Comparison of ENCODE assay signal across 7 mouse cellular contexts in genomic region chr13:21258524-21258923, GRCm38 (mm10). TPM values are rescaled to one million over a fixed set of nuclear protein-coding genes. Genes with fewer than 3 reads are reported as not detected.
DNase-seq lines count a peak whose midpoint lies in the region; ATAC-seq and TF ChIP-seq lines count a peak whose summit lies in the region.

No protein-coding gene starts in this region.

- H3K9me3 ChIP-seq in kidney, postnatal 0 days (replicated peaks; ENCODE audit: low read length), result no peaks in the 10 kb centered on the region
- H3K9me3 ChIP-seq in embryonic facial prominence, embryonic 13.5 days, result no peaks in the 10 kb centered on the region
- no peaks in the 10 kb centered on the region for H3K9me3 ChIP-seq in intestine, embryonic 16.5 days (ENCODE audit: control insufficient read depth, low read length)
- H3K9me3 ChIP-seq in neural tube, embryonic 14.5 days (ENCODE audit: control insufficient read depth, low read length), result no peaks in the 10 kb centered on the region

- WGBS in kidney, postnatal 0 days, result 27% methylated on average over 6 of the region's 6 CpGs
- WGBS in embryonic facial prominence, embryonic 13.5 days, result 24% methylated on average over 6 of the region's 6 CpGs
- 23% methylated on average over 6 of the region's 6 CpGs for WGBS in intestine, embryonic 16.5 days
- WGBS in neural tube, embryonic 14.5 days, result 15% methylated on average over 6 of the region's 6 CpGs

- no peak for ATAC-seq in kidney, postnatal 0 days (replicated peaks; ENCODE audit: low FRiP score, low read depth)
- ATAC-seq in embryonic facial prominence, embryonic 13.5 days (ENCODE audit: insufficient number of reproducible peaks, insufficient read depth, low FRiP score, low TSS enrichment, low read depth), result no peak
- ATAC-seq in intestine, embryonic 16.5 days, result no peak
- no peak for ATAC-seq in neural tube, embryonic 14.5 days (ENCODE audit: low read depth)

- no peak overlapping the region for H3K27ac ChIP-seq in kidney, postnatal 0 days
- no peak overlapping the region for H3K27ac ChIP-seq in embryonic facial prominence, embryonic 13.5 days
- H3K27ac ChIP-seq in intestine, embryonic 16.5 days (ENCODE audit: low read length), result no peak overlapping the region
- H3K27ac ChIP-seq in neural tube, embryonic 14.5 days (ENCODE audit: low read depth, low read length), result no peak overlapping the region

- H3K36me3 ChIP-seq in kidney, postnatal 0 days (ENCODE audit: insufficient read depth, low read length), result no peaks in the 10 kb centered on the region
- H3K36me3 ChIP-seq in embryonic facial prominence, embryonic 13.5 days, result no peaks in the 10 kb centered on the region
- H3K36me3 ChIP-seq in intestine, embryonic 16.5 days (ENCODE audit: control insufficient read depth, insufficient read depth, low read length), result no peaks in the 10 kb centered on the region
- no peaks in the 10 kb centered on the region for H3K36me3 ChIP-seq in neural tube, embryonic 14.5 days (ENCODE audit: control insufficient read depth, insufficient read depth, low read length)

- H3K27me3 ChIP-seq in kidney, postnatal 0 days (ENCODE audit: insufficient read depth, low read length), result no peaks in the 10 kb centered on the region; the same call in 1 of the 2 replicates
- H3K27me3 ChIP-seq in embryonic facial prominence, embryonic 13.5 days, result peaks cover 32% of the 10 kb centered on the region
- H3K27me3 ChIP-seq in intestine, embryonic 16.5 days (replicated peaks; ENCODE audit: control insufficient read depth, insufficient read depth, low read length), result no peaks in the 10 kb centered on the region
- H3K27me3 ChIP-seq in neural tube, embryonic 14.5 days (ENCODE audit: control insufficient read depth, insufficient read depth, low read length), result no peaks in the 10 kb centered on the region

- DNase-seq in kidney, postnatal 0 days (ENCODE audit: low spot score), result no peak
- DNase-seq in kidney, postnatal 14 days, result no peak
- DNase-seq in right cerebral cortex, postnatal 36 days (ENCODE audit: low spot score in 2 of 2), result no peak
- DNase-seq in kidney, adult 18-20 months, result no peak

- peak overlapping the region; percentile 60 for H3K4me2 ChIP-seq in kidney, postnatal 0 days (ENCODE audit: low read length)
- H3K4me2 ChIP-seq in embryonic facial prominence, embryonic 13.5 days, result peak overlapping the region; percentile 68
- H3K4me2 ChIP-seq in intestine, embryonic 16.5 days (ENCODE audit: low read depth, low read length), result peak overlapping the region; percentile 56
- H3K4me2 ChIP-seq in neural tube, embryonic 14.5 days (ENCODE audit: low read depth, low read length), result peak overlapping the region; percentile 58

- H3K4me1 ChIP-seq in kidney, postnatal 0 days (replicated peaks; ENCODE audit: insufficient read depth, low read length), result peaks cover 9% of the 10 kb centered on the region
- peaks cover 12% of the 10 kb centered on the region; the same call in 1 of the 2 replicates for H3K4me1 ChIP-seq in embryonic facial prominence, embryonic 13.5 days
- peaks cover 10% of the 10 kb centered on the region; the same call in 1 of the 2 replicates for H3K4me1 ChIP-seq in intestine, embryonic 16.5 days (ENCODE audit: control insufficient read depth, insufficient read depth, low read length)
- H3K4me1 ChIP-seq in neural tube, embryonic 14.5 days (ENCODE audit: control insufficient read depth, insufficient read depth, low read length), result no peaks in the 10 kb centered on the region

- no peak overlapping the region for H3K9ac ChIP-seq in kidney, postnatal 0 days (ENCODE audit: low read depth, low read length)
- no peak overlapping the region; the same call in 1 of the 2 replicates for H3K9ac ChIP-seq in embryonic facial prominence, embryonic 13.5 days
- no peak overlapping the region for H3K9ac ChIP-seq in intestine, embryonic 16.5 days (ENCODE audit: low read depth, low read length)
- H3K9ac ChIP-seq in neural tube, embryonic 14.5 days (replicated peaks; ENCODE audit: low read depth, low read length), result no peak overlapping the region

- peak overlapping the region; percentile 34; the same call in 1 of the 2 replicates for H3K4me3 ChIP-seq in kidney, postnatal 0 days (replicated peaks; ENCODE audit: low read depth, low read length)
- peak overlapping the region; percentile 47 for H3K4me3 ChIP-seq in embryonic facial prominence, embryonic 13.5 days
- H3K4me3 ChIP-seq in intestine, embryonic 16.5 days (ENCODE audit: low read length), result peak overlapping the region; percentile 50
- H3K4me3 ChIP-seq in neural tube, embryonic 14.5 days (ENCODE audit: low read depth, low read length), result peak overlapping the region; percentile 38

- no peak for TF ChIP-seq CTCF in kidney, postnatal 0 days (IDR thresholded peaks at IDR 0.05; ENCODE audit: low read depth)

RNA-seq across cellular contexts. Expression of gene Gpx5, which starts 34.0 kb away (rescaled TPM):
- polyA plus RNA-seq in kidney, postnatal 0 days (2015; fragmentation: Nextera tagmentation; extraction: Ambion mirVana), result not detected in 2 replicates
- not detected in 2 replicates for polyA plus RNA-seq in embryonic facial prominence, embryonic 13.5 days (2015; fragmentation: Nextera tagmentation; extraction: Ambion mirVana)
- not detected in 2 replicates for polyA plus RNA-seq in intestine, embryonic 16.5 days (2015; fragmentation: Nextera tagmentation; extraction: Ambion mirVana)
- not detected in 2 replicates for polyA plus RNA-seq in neural tube, embryonic 14.5 days (2014; fragmentation: Nextera tagmentation; extraction: Ambion mirVana)

RNA-seq across cellular contexts. Expression of gene Gpx6, which starts 53.4 kb away (rescaled TPM):
- 57.5 and 67.8 TPM in 2 replicates for polyA plus RNA-seq in kidney, postnatal 0 days (2015; fragmentation: Nextera tagmentation; extraction: Ambion mirVana)
- polyA plus RNA-seq in embryonic facial prominence, embryonic 13.5 days (2015; fragmentation: Nextera tagmentation; extraction: Ambion mirVana), result 0.38 and 0.39 TPM in 2 replicates
- polyA plus RNA-seq in intestine, embryonic 16.5 days (2015; fragmentation: Nextera tagmentation; extraction: Ambion mirVana), result not detected in 2 replicates
- polyA plus RNA-seq in neural tube, embryonic 14.5 days (2014; fragmentation: Nextera tagmentation; extraction: Ambion mirVana), result 0.35 TPM in 1 of 2 replicates, not detected in the other

Comparison
In these comparisons a context has a peak if more than half of its experiments do, and no peak if none do; other contexts are left out.
1. RNA of gene Gpx6, which starts 53.4 kb away (polyA plus RNA-seq): 57.5 to 67.8 TPM in kidney, postnatal 0 days; 0.38 to 0.39 TPM in embryonic facial prominence, embryonic 13.5 days, 0.35 TPM in neural tube, embryonic 14.5 days and not detected in intestine, embryonic 16.5 days; every median in the first group is over 10 times any median in the second.
2. Peak in every context shown above with its lines, with median percentiles within 50 percentile points of each other: H3K4me2 ChIP-seq and H3K4me3 ChIP-seq.